Mouse (Mus musculus) heart, adult 2 months (tissue): ENCODE measurements around the gene Fam193a.

Experiments
- CTCF ChIP-seq: fragments of 200-600 bp; IDR thresholded peaks from 2 replicates; pipeline ENCODE4 v1.8.1; 2022; ENCODE audit warnings: antibody characterized with exemption, mild to moderate bottlenecking, moderate library complexity
- EP300 ChIP-seq: fragments of 200-500 bp; IDR thresholded peaks from 2 replicates; pipeline ENCODE4 v1.6.1; 2011; ENCODE audit warnings: low read depth, low read length, control low read depth; ENCODE audit not compliant: insufficient read depth
- POLR2A ChIP-seq: fragments of 200-500 bp; IDR thresholded peaks from 2 replicates; pipeline ENCODE4 v1.6.1; 2011; ENCODE audit warnings: mild to moderate bottlenecking, low read depth, low read length, control low read depth; ENCODE audit not compliant: insufficient read depth

DNA sequence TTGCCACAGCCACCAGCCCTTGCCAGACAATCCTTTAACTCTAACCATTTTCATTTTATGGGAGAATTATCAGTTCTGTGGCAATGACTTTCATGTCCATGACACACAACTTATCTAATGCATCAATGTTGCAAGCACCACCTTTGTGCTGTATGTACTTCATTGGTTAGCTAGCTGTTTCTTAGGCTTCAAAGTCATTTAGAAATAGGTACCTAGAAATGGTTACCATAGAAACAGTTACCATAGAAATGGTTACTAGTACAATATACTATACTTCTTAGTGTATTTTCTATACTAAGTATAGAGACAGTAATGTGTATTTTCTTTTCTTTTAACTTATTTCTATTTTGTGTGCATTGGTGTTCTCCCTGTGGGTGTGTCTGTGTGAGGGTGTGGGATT lies 44.4 kb upstream of the Fam193a start:
- TF ChIP-seq CTCF = no peak
- no peak for TF ChIP-seq POLR2A
- TF ChIP-seq EP300 = no peak
